13 mouse cellular contexts compared by ENCODE assay signal in the genomic region with DNA sequence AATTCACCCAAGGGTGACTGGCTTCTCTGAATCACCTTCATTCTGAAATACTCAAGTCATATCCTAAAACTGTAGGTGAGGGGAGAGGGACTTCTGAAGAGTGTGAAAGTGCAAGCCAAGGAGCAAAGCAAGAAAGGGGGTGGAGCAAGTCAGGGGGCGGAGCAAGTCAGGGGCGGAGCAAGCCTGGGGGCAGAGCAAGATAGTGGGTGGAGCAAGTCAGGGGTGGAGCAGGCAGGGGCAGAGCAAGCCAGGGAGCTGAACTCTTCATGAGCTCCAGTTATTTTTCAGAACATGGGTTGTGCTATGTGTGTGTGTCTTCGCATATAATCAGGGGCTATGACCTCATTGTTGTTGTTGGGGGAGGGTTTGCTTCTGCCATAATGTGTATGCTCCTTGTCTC. TPM values are rescaled to one million over a fixed set of nuclear protein-coding genes. Genes with fewer than 3 reads are reported as not detected.
DNase-seq lines count a peak whose midpoint lies in the region; ATAC-seq and TF ChIP-seq lines count a peak whose summit lies in the region.
"Had no signal": no experiment of that assay in that cellular context is flagged by ENCODE, and none has a peak within 500 bp of the region (broad histone marks: within the 10 kb centered on the region; RNA-seq: fewer than 3 reads in every experiment).

No protein-coding gene starts in this region.

- no peaks in the 10 kb centered on the region for H3K4me1 ChIP-seq in kidney, postnatal 0 days (replicated peaks; ENCODE audit: insufficient read depth, low read length)
- no peaks in the 10 kb centered on the region; the same call in 1 of the 2 replicates for H3K4me1 ChIP-seq in liver, embryonic 16.5 days (ENCODE audit: control insufficient read depth, low read depth, low read length)
- H3K4me1 ChIP-seq: heart, embryonic 12.5 days had no signal

- no peak for TF ChIP-seq CTCF in kidney, postnatal 0 days (IDR thresholded peaks at IDR 0.05; ENCODE audit: low read depth)

- no peaks in the 10 kb centered on the region for H3K36me3 ChIP-seq in kidney, postnatal 0 days (ENCODE audit: insufficient read depth, low read length)
- H3K36me3 ChIP-seq in liver, embryonic 16.5 days (ENCODE audit: control insufficient read depth, insufficient read depth) = no peaks in the 10 kb centered on the region
- H3K36me3 ChIP-seq: heart, embryonic 12.5 days; midbrain, embryonic 10.5 days had no signal

- no peak overlapping the region for H3K4me2 ChIP-seq in kidney, postnatal 0 days (ENCODE audit: low read length)
- no peak overlapping the region for H3K4me2 ChIP-seq in liver, embryonic 16.5 days (ENCODE audit: low read depth, low read length)
- H3K4me2 ChIP-seq: heart, embryonic 12.5 days had no signal

- 58% methylated on average over 3 of the region's 3 CpGs for WGBS in kidney, postnatal 0 days
- WGBS in liver, embryonic 16.5 days (ENCODE audit: insufficient replicate concordance) = 35% methylated on average over 3 of the region's 3 CpGs

- intact Hi-C loops in heart, postnatal 10 days (cut with DNase I) = no loop called here

- no peak overlapping the region for H3K27ac ChIP-seq in kidney, postnatal 0 days
- no peak overlapping the region for H3K27ac ChIP-seq in liver, embryonic 16.5 days (ENCODE audit: low read length)
- H3K27ac ChIP-seq: midbrain, embryonic 10.5 days had no signal

- peak; percentile 79 for ATAC-seq in kidney, postnatal 0 days (replicated peaks; ENCODE audit: low FRiP score, low read depth)
- ATAC-seq in liver, embryonic 16.5 days (ENCODE audit: low read depth) = 0 out of 2 replicates have a peak, but pooled peaks have one; percentile 39
- ATAC-seq: hindbrain, embryonic 16.5 days had no signal

- no peaks in the 10 kb centered on the region for H3K27me3 ChIP-seq in kidney, postnatal 0 days (ENCODE audit: insufficient read depth, low read length)
- no peaks in the 10 kb centered on the region for H3K27me3 ChIP-seq in liver, embryonic 16.5 days (ENCODE audit: control insufficient read depth, insufficient read depth, low read depth, low read length)

- no peaks in the 10 kb centered on the region for H3K9me3 ChIP-seq in kidney, postnatal 0 days (replicated peaks; ENCODE audit: low read length)
- no peaks in the 10 kb centered on the region for H3K9me3 ChIP-seq in liver, embryonic 16.5 days (replicated peaks; ENCODE audit: control insufficient read depth, low read length)
- H3K9me3 ChIP-seq: heart, embryonic 12.5 days; midbrain, embryonic 10.5 days had no signal

- H3K9ac ChIP-seq in kidney, postnatal 0 days (ENCODE audit: low read depth, low read length) = no peak overlapping the region
- no peak overlapping the region for H3K9ac ChIP-seq in liver, embryonic 16.5 days (ENCODE audit: low read depth, low read length)
- H3K9ac ChIP-seq: heart, embryonic 12.5 days had no signal

- H3K4me3 ChIP-seq in kidney, postnatal 0 days (replicated peaks; ENCODE audit: low read depth, low read length) = no peak overlapping the region
- no peak overlapping the region for H3K4me3 ChIP-seq in liver, embryonic 16.5 days (ENCODE audit: low read depth, low read length)
- H3K4me3 ChIP-seq: heart, embryonic 12.5 days; midbrain, embryonic 10.5 days had no signal

- no peak for DNase-seq in kidney, postnatal 0 days (ENCODE audit: low spot score)
- DNase-seq in kidney, adult 9 months = no peak
- peak; percentile 32 for DNase-seq in CD4-positive helper T cell, adult 2 months (ENCODE audit: low read depth, low spot score)
- DNase-seq in c-Kit-positive CD71-negative TER-119-negative erythroid progenitor cells, embryonic 14.5 days (ENCODE audit: low read depth) = peak; percentile 30
- no peak for DNase-seq in frontal cortex, adult 2 months (ENCODE audit: extremely low spot score in 1 of 2, low spot score in 1 of 2)
- no peak for DNase-seq in heart, postnatal 10 days
- no peak for DNase-seq in layer of hippocampus, adult 18-20 months (ENCODE audit: low spot score in 2 of 2)

RNA-seq across cellular contexts. Expression of gene Hamp2, which starts 4.3 kb away (rescaled TPM):
- polyA plus RNA-seq in kidney, postnatal 0 days (2015; fragmentation: Nextera tagmentation; extraction: Ambion mirVana) = not detected in 2 replicates
- polyA plus RNA-seq in liver, embryonic 16.5 days (2015; fragmentation: Nextera tagmentation; extraction: Ambion mirVana) = not detected in 2 replicates
- not detected in 2 replicates for polyA plus RNA-seq in frontal cortex, adult 2 months (2012; rRNA removed)
- 1 to 10 TPM; 1.5 to 4.1 TPM for total RNA-seq in heart, postnatal 10 days (2021)
- not detected for total RNA-seq in layer of hippocampus, adult 18-20 months (2021)
- total RNA-seq: gastrocnemius, adult 18-20 months had no signal
- polyA plus RNA-seq: heart, embryonic 12.5 days; midbrain, embryonic 10.5 days; urinary bladder, adult 2 months had no signal

RNA-seq across cellular contexts. Expression of gene Mag, which starts 5.5 kb away (rescaled TPM):
- 0.79 and 0.91 TPM in 2 replicates for polyA plus RNA-seq in kidney, postnatal 0 days (2015; fragmentation: Nextera tagmentation; extraction: Ambion mirVana)
- polyA plus RNA-seq in liver, embryonic 16.5 days (2015; fragmentation: Nextera tagmentation; extraction: Ambion mirVana) = 0.16 and 0.27 TPM in 2 replicates
- polyA plus RNA-seq in frontal cortex, adult 2 months (2012; rRNA removed) = 208 and 271 TPM in 2 replicates
- total RNA-seq in heart, postnatal 10 days (2021) = under 1 TPM in 1 of 2 experiments, not detected in 1; 0.48 TPM
- total RNA-seq in layer of hippocampus, adult 18-20 months (2021) = 100 to 1,000 TPM; 155 to 176 TPM
- polyA plus RNA-seq: heart, embryonic 12.5 days had no signal

RNA-seq across cellular contexts. Expression of gene Hamp, which starts 23.6 kb away (rescaled TPM):
- not detected in 2 replicates for polyA plus RNA-seq in kidney, postnatal 0 days (2015; fragmentation: Nextera tagmentation; extraction: Ambion mirVana)
- 10.4 and 17.5 TPM in 2 replicates for polyA plus RNA-seq in liver, embryonic 16.5 days (2015; fragmentation: Nextera tagmentation; extraction: Ambion mirVana)
- polyA plus RNA-seq in frontal cortex, adult 2 months (2012; rRNA removed) = not detected in 2 replicates
- 1 to 10 TPM; 5.2 to 6.6 TPM for total RNA-seq in heart, postnatal 10 days (2021)
- total RNA-seq in layer of hippocampus, adult 18-20 months (2021) = not detected
- polyA plus RNA-seq: heart, embryonic 12.5 days; hindbrain, embryonic 16.5 days; midbrain, embryonic 10.5 days; urinary bladder, adult 2 months had no signal

RNA-seq across cellular contexts. Expression of gene Usf2, which starts 36.4 kb away (rescaled TPM):
- polyA plus RNA-seq in kidney, postnatal 0 days (2015; fragmentation: Nextera tagmentation; extraction: Ambion mirVana) = 21.9 and 22.3 TPM in 2 replicates
- 7.9 and 9.0 TPM in 2 replicates for polyA plus RNA-seq in liver, embryonic 16.5 days (2015; fragmentation: Nextera tagmentation; extraction: Ambion mirVana)
- 194 and 251 TPM in 2 replicates for polyA plus RNA-seq in frontal cortex, adult 2 months (2012; rRNA removed)
- 100 to 1,000 TPM in 1 of 2 experiments, 10 to 100 TPM in 1; 98.7 to 109 TPM for total RNA-seq in heart, postnatal 10 days (2021)
- 100 to 1,000 TPM; 134 to 139 TPM for total RNA-seq in layer of hippocampus, adult 18-20 months (2021)

RNA-seq across cellular contexts. Expression of gene Cd22, which starts 40.1 kb away (rescaled TPM):
- 0.20 and 0.45 TPM in 2 replicates for polyA plus RNA-seq in kidney, postnatal 0 days (2015; fragmentation: Nextera tagmentation; extraction: Ambion mirVana)
- polyA plus RNA-seq in liver, embryonic 16.5 days (2015; fragmentation: Nextera tagmentation; extraction: Ambion mirVana) = 0.74 and 1.4 TPM in 2 replicates
- 0.66 and 0.78 TPM in 2 replicates for polyA plus RNA-seq in frontal cortex, adult 2 months (2012; rRNA removed)
- total RNA-seq in heart, postnatal 10 days (2021) = 1 to 10 TPM; 1.1 to 1.4 TPM
- not detected for total RNA-seq in layer of hippocampus, adult 18-20 months (2021)
- total RNA-seq: gastrocnemius, adult 18-20 months had no signal
- polyA plus RNA-seq: heart, embryonic 12.5 days; hindbrain, embryonic 16.5 days had no signal

Comparison
In these comparisons a context has a peak if more than half of its experiments do, and no peak if none do; other contexts are left out.
1. DNase-seq: peak in CD4-positive helper T cell, adult 2 months (single experiment) and c-Kit-positive CD71-negative TER-119-negative erythroid progenitor cells, embryonic 14.5 days (single experiment); none in kidney, postnatal 0 days (single experiment), kidney, adult 9 months (single experiment), frontal cortex, adult 2 months (0 of 2), heart, postnatal 10 days (0 of 2) and layer of hippocampus, adult 18-20 months (0 of 2).
2. RNA of gene Mag, which starts 5.5 kb away (polyA plus RNA-seq): 208 to 271 TPM in frontal cortex, adult 2 months; 0.79 to 0.91 TPM in kidney, postnatal 0 days and 0.16 to 0.27 TPM in liver, embryonic 16.5 days; every median in the first group is over 100 times any median in the second.
3. RNA of gene Hamp, which starts 23.6 kb away (polyA plus RNA-seq): 10.4 to 17.5 TPM in liver, embryonic 16.5 days; not detected in frontal cortex, adult 2 months and not detected in kidney, postnatal 0 days; every median in the first group is over 10 times any median in the second.